Mouse (Mus musculus) cerebellum, postnatal 4 days (tissue): ENCODE measurements around the gene Dgkd.
"Not testable (repeated sequence)": the region's sequence is repeated elsewhere in the genome, so short reads cannot be mapped to it uniquely, and the experiment has no call there.

ENCODE experiments used
- DNase-seq, 2 experiments: peaks; one replicate each; pipeline ENCODE4 v3.0.0; 2022; ENCODE audit warnings: low spot score in 2 of 2, mixed read lengths in 1 of 2

Dgkd gene

DNA sequence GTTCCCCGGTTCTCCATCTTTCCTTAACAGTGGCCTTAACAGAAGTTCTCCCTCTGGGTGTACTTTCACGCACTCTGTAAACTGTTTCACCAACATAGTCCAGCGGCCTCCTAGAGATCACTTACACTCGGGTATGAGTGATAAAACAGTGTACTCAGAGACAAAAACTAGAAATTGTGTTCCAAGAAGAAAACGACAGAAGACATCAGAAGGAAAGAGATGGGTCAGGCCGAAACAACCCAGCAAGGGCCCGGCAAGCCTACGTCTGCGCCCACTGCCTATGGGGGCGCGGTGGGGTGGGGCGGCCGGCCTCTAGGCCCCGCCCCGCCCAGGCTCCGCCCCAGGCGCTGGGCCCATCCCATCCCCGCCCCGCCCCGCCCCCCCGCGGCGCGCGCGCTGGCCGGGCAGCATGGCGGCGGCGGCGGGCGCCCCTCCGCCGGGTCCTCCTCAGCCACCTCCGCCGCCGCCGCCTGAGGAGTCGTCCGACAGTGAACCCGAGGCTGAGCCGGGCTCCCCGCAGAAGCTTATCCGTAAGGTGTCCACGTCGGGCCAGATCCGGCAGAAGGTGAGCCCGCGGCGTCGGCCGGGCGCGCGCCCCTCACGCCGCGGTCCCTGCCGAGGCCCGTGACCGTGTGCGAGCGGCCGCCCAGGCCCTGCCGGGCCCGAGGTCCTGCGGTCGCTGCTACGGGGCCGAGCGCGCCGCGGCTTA lies at the start of gene Dgkd:
Gene Dgkd, plus strand, starts transcription at position 396 of the 709 bp plus-strand sequence.
- DNase-seq, result peak; percentile 56 to 80

DNA sequence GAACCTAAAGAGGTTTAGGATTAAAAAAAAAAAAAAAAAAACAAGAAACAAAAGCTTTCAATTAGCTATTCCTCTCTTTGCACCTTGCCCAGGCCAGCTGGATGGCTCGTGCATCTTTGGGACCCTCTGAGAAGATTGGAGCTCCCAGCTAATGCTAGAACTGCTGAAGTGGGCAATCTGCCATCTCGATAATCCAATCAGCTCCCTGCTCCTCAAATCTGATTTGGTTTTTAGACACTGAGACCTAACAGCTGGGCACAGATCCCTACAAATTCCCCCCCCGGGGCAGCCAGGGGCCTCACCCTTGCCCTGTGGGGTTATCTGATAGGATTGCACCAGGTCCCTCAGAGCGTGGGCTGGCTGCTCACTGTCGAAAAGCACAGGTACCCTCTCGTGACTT lies 49.5 kb upstream of the Dgkd start, which contains the start of gene Sag:
Gene Sag, plus strand, starts transcription at position 105 of the 400 bp plus-strand sequence.
- DNase-seq, result no peak

DNA sequence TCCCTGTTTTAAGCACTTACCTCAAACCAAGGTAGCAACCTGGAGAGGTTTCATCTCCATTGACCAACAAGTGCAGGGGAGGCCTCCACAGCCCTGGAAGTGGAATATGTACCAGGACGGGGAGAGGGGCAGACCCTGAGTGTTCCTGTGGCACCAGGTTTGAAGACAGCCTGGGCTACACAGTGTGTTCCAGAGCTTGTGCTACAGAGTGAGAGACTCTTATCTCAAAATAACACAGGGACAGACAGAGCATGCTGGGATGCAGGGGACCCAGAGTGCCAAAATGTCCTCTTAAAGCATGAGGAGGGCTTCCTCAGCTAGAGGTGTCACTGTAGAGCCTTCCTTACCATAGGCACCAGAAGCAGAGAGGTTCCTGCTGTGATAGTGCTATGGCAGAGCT lies 45.3 kb upstream of the Dgkd start:
- no peak for DNase-seq

DNA sequence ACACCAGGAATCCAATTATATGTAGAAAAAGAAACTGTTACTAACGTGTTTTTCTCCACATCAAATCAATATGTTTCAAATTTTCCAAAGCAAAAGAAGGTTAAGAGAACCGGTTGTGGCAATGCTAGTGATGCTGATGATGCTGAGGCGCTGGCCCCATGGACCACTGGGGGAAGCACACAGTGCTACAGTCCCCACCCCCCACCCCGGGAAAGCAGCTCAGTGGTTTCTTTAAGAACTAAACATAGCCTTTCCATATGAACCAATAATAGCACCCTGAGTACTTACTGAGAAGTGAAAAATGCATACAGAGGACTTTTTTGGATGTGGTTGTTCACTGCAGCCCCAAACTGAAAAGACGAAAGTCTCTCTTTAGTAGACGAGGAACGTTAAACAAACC lies 41.7 kb upstream of the Dgkd start:
- no peak for DNase-seq

DNA sequence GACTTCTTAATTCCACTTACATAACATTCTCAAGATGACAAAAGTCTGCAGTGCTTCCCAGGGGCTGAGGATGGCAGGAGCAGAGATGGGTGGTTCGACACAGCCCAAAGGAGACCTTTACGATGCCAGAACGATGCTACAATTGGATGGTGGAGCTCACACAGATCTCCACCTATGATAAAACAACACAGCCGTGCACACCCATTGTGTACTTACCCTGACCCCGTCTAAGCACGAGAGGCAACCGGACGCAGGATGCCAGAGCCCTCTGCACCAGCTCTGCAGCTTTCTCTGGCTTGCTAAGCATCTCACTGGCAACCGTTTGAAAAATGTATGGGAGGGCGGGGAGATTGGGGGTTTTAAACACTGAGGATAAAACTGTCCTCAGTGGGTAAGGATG lies 41.0 kb upstream of the Dgkd start:
- no peak for DNase-seq

DNA sequence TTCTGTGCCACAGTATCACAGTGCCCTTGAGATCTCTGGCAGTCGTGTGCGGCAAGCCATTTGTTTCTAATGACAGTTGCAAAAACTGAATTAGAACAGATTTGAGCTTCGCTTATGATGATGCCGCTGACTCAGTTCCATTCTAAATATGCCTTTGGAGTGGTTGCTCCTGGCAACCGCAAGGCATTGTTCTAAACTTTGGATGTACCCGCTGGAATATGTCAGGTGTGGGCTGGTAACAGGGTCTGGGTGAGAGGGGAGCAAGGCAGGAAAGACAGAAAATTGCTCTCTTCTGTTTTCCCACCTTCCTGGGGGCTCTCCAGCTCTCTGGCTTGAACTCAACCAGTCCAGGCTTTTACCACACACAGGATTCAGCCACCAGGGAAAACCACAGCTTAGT lies 39.9 kb upstream of the Dgkd start:
- DNase-seq, result no peak

DNA sequence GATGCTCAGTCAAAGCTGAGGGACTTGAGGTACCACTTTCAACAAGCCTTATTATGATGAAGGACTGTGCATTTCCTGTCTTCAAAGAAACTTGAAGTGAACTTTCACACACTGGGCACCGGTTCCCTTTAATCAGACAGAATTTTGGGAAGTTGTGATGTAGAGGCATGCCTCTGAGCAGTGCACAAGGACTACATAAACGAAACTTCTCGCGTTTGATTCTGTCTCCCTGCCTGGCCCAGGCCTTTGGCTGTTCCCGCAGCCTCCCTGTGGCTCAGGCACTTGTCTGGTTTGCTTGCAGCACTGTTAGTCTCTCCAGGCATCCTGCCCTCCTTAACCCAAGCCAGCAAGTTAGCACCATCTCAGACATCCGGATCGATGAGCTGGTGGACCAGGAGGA lies 39.4 kb upstream of the Dgkd start:
- no peak for DNase-seq

DNA sequence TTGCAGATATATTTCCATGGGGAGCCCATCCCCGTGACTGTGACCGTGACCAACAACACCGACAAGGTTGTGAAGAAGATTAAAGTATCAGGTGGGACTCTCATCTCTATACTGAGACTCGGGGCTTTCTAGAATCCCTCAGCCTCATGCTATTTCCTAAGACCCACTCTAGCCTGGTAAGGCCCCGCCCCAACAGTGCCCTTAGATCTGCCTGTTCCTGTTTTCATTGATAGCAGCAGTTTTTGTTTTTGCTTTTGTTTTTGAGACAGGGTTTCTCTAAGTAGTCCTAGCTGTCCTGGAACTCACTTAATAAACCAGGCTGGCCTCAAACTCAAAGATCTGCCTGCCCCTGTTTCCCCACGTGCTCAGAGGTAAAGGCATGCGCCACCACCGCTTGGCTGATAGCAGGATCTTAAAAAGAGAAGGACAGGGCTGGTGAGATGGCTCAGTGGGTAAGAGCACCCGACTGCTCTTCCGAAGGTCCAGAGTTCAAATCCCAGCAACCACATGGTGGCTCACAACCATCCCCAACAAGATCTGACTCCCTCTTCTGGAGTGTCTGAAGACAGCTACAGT lies 28.6 kb upstream of the Dgkd start:
- DNase-seq, result no peak

DNA sequence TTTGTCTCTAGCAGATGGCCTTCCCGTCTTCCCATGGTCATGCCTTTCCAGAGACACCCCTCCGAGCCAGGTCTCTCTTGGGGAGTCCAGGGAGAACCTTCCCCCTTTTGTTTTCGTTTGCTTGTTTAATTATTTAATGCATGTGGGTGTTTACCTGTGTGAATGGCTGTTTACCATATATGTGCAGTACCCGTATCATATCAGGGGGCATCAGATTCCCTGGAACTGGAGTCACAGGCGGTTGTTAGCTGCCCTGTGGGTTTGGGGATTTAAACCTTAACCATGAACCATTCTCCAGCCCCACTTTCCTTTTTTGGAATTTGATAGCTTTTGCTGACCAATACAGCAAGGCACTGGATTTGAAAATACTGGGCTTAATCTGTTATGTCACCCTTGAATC lies 27.8 kb upstream of the Dgkd start:
- no peak for DNase-seq

DNA sequence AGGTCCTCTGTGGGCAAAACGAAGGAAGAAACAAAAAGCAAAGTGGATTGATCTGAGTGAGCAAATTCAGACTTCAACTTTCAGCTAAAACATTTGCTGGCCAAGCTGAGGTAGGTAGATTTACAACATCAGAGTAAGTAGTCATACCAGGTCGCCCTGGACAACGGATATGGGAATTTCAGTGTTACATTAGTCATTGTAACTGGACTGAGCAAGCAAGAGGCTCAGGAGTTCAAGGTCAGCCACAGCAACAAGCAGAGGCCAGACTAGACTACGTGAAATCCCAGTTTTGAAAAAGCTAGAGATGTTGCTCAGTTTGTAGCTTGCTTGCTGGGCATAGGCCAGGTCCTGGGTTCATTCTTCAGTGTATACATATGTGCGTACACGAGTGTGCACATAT lies 27.1 kb upstream of the Dgkd start:
- DNase-seq, result no peak

DNA sequence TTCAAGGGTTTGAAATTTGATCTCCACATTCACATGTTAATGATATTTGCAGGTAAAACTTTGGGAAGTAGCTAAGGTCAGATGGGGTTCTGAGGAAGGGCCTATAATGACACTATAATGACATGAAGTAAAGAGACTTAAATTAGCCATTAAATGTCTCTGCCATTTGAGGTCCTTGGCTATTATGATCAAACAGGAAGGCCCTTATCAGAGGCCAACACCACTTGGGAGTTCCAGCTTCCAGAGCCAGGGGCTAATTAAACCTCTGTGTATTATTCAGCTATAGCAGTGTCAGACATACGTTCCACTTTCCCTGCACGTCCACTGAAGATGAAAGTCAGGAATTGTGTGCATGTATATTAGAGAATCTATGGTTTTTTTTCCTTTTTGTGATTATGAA lies 26.6 kb upstream of the Dgkd start:
- no peak for DNase-seq

DNA sequence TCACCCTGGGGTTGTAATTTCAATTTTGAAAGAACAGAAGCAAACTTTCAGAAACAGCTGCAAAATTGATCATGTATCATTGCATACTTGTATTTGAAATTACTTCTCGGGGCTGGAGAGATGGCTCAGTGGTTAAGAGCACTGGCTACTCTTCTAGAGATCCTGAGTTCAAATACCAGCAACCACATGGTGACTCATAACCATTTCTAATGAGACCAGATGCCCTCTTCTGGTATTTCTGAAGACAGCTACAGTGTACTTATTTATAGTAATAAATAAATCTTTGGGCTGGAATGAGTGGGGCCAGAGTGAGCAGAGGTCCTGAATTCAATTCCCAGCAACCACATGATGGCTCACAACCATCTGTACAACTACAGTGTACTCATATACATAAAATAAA lies 25.6 kb upstream of the Dgkd start:
- DNase-seq, result not testable (repeated sequence)

DNA sequence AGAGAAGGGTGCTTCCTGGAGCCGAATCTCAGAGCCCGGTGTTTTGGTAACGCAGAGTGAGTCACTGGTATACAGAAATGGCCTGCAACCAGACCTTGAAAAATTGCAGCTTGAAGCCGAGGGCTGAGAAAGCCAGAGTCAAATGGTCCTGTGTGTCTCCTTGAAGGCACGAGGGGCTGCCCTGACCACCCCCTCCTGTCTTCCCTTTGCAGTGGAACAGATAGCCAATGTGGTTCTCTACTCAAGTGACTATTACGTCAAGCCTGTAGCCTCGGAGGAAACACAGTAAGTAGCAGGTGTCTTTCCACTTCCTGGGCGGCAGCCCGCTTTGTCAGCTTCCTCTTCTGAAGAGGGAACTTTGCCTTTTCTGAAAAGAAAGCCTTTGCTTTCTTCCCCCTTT lies 24.9 kb upstream of the Dgkd start:
- DNase-seq, result no peak

DNA sequence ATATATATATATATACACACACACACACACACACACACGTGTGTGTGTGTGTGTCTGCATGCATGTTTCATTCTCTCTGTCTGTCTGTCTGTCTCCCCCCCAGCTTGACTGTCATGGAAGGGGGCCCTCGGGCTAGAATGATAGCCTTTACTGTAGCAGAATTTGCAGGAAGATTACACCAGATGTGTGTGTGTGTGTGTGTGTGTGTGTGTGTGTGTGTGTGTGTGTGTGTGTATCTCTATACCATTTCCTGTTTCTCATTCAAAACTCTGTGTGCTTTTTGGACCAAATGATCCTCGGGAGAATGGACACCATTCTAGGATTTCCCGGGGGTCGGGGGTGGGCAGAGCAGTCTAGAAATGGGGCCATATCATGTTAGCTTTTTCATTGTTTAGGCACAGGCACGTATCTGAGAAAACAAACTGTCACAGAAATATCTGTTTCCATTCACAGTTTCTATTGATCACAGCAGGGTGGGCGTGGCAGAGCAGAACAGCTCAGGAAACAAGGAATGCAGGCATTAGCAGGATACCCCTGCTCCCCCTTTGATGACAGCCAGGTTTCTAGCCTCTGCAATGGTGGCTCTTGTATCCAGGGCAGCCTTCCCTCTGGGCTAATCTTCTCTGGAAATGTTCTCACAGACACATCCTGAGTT lies 24.0 kb upstream of the Dgkd start:
- no peak for DNase-seq

DNA sequence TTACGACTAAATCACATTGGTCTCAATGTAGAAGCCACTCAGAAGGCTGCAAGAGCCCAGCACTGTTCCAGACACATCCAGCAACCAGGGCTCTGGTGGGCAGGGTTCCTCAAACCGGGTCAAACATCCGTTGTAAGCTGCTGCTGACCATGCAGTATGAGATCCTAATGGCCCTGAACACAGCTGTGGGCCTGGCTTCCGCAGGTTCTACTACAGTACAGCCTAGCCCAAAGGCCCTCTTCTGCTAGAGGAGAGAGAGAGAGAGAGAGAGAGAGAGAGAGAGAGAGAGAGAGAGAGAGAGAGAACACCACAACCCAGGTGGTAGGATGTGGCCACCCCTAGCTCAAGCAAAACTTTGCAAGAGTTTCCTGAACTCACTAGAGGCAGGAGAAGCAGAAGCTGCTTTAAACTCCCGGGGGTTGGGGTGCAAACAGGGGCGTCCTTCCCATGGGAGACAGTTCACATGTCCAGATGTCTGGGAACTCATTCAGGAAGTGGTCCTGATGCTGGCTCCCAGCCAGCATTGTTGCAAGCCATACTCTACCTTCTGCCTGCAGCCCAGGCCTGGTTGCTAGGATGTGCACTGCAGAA lies 23.4 kb upstream of the Dgkd start:
- no peak for DNase-seq

DNA sequence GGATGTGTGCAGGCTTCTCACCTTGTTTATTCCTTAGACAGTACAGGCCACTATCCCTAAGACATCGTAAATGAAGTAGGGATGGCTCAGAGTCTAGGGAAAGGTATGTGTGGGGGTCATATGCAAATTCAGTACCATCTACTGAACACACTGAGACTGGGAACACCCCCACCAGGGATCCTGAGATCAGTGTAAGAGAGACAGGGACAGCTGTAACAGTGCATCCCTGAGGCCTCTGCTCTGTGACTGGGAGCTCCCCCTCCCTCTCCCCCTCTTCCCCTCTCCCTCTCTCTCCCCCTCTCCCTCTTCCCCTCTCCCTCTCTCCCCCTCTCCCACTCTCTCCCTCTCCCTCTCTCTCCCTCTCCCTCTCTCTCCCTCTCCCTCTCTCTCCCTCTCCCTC lies 16.6 kb upstream of the Dgkd start:
- DNase-seq, result no peak

DNA sequence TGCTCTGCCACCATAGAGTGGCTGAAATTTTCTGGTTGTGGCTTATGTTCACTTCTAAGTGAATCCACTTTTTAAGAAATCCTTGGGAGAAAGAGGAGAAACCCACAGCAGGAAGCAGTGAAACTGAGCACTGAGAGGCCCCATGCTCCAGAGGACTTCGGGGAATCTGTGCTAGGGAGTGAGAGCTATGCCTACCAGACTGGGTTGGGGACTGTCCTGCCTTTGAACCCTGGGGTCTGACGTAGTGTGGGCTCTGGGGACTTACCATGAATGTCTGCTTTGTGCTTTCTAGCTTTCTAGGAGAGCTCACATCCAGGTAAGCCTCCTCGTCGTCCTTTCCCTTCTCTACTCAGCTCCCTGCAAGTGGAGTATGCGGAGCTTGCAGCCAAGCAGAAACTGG lies 16.1 kb upstream of the Dgkd start:
- DNase-seq, result no peak

DNA sequence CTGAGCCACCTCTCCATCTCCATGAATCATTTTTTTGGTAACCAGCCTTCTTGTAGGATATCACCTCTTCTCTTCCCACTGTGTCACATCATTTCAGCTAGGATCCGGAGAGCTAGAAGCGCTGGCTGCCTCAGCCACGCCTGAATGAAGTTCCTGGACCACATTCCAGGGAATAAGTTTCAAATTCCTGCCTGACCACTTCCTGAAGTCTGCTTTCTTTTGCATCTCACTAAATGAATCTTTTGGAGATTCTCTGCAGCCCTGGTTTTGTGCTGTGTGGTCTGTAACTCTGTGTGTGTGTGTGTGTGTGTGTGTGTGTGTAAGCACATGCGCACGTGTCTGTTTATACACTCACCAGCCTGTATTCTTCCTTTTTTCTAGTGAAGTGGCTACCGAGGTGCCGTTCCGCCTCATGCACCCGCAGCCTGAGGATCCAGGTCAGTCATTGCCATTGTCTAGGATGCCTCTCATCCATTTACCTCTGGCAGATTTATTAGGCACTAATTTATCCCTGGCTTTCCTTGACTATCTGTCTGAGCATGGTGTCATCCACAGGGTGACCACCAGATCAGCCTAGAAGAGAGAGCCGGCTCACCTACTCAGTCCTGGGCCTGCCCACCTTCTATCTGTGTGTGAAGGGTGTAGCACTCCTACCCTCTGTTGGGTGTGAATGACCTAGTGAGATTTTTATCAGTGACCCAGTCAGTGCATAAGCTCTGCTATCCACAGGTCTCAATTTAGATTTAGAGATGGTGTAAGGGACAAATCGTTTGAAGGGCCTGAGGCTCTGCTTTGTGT lies 12.5 kb upstream of the Dgkd start:
- no peak for DNase-seq

DNA sequence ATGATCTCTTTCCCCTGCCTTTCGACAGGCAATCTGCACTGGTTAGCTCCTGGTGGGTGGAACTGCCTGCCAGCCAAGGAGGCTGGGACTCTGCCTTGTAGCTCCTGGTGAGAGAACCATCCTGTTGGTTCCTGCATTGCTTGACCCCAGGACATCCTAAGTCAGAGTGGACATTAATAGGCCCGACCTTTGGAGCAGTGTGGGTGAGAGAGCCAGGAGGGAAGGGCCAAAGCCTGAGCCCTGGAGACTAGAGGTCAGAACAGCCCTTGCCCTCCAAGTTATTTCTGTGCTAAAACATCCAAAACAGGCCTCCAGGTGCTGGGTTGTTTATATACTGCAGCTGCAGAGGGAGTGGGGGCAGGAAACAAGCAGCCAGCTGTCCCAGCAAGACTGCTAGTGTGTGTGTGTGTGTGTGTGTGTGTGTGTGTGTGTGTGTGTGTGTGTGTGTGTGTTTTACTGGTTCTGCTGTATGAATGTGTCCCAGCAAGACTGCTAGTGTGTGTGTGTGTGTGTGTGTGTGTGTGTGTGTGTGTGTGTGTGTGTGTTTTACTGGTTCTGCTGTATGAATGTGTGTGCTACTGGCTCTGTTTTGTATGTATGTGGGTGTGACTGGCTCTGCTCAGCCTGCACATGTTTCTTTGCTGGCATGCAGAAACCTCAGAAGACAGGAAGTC lies 6.1 kb upstream of the Dgkd start:
- no peak for DNase-seq

DNA sequence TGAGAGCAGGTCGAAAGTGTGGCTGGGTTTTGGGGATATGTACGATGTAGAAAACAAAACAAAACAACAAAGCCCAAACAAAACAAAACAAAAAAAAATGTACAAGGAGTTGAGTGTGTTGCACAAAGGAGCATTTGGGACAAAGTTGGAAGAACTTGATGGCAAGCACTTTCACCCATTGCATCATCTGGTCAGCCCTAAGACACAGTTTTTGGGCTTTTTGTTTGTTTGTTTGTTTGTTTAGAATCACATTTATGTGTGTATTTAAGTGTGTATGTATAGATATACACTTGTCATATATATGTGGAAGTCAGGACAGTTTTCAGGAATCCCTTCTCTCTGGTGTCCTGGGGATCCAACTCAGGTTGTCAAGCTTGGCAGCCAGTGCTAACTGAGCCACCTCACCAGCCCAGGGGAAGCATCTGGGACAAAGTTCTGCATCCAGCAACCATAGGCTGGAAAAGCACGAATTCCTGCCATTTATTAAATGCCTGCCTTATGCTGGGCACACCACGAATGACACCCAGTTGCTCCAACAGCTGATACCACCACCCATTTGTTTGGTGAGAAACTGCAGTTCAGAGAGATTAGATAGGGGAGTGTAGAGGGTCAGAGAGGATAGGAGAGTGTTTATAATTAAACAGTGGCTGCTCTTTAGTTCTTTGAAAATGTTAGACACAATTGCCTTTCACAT lies 5.5 kb upstream of the Dgkd start:
- no peak for DNase-seq
